Mouse (Mus musculus): ENCODE results near the gene Mrm3.
"Not testable (repeated sequence)": the region's sequence is repeated elsewhere in the genome, so short reads cannot be mapped to it uniquely, and the experiment has no call there.

Gene Mrm3

GRCm38 (mm10) chr11:76242901-76243810 is at the start of gene Mrm3, which contains the start of gene Glod4:
Mrm3 (plus strand) TSS chr11:76243715.
Glod4 (minus strand) TSS chr11:76243725.
- in situ Hi-C loops (cut with MboI, MseI) = no loop called here

- in situ Hi-C loops (cut with MboI, MseI) = no loop called here
Measured at GRCm38 (mm10) chr11:76196275-76196976, 47.1 kb upstream of the Mrm3 start.

GRCm38 (mm10) chr11:76196977-76197469 is 46.5 kb upstream of the Mrm3 start:
- in situ Hi-C loops (cut with MboI, MseI) = no loop called here

GRCm38 (mm10) chr11:76201761-76202674 is 41.5 kb upstream of the Mrm3 start:
- in situ Hi-C loops (cut with MboI, MseI) = no loop called here

- in situ Hi-C loops (cut with MboI, MseI) = no loop called here
Measured at GRCm38 (mm10) chr11:76206793-76207192, 36.7 kb upstream of the Mrm3 start.

- in situ Hi-C loops (cut with MboI, MseI) = no loop called here
Measured at GRCm38 (mm10) chr11:76210228-76210985, 33.1 kb upstream of the Mrm3 start.

- in situ Hi-C loops (cut with MboI, MseI) = not testable (repeated sequence)
Measured at GRCm38 (mm10) chr11:76211595-76211994, 31.9 kb upstream of the Mrm3 start.

GRCm38 (mm10) chr11:76213841-76214240 is 29.7 kb upstream of the Mrm3 start:
- in situ Hi-C loops (cut with MboI, MseI) = no loop called here

- in situ Hi-C loops (cut with MboI, MseI) = no loop called here
Measured at GRCm38 (mm10) chr11:76215011-76215410, 28.5 kb upstream of the Mrm3 start.

- in situ Hi-C loops (cut with MboI, MseI) = no loop called here
Measured at GRCm38 (mm10) chr11:76216049-76216540, 27.4 kb upstream of the Mrm3 start.

GRCm38 (mm10) chr11:76216681-76217389 is 26.7 kb upstream of the Mrm3 start:
- in situ Hi-C loops (cut with MboI, MseI) = no loop called here

GRCm38 (mm10) chr11:76217390-76217800 is 26.1 kb upstream of the Mrm3 start, which contains the start of the genes Dbil5 and Gemin4:
Dbil5 (plus strand) TSS chr11:76217608.
Gemin4 (minus strand) TSS chr11:76217664.
- in situ Hi-C loops (cut with MboI, MseI) = no loop called here

- in situ Hi-C loops (cut with MboI, MseI) = no loop called here
Measured at GRCm38 (mm10) chr11:76224631-76225030, 18.9 kb upstream of the Mrm3 start.

- in situ Hi-C loops (cut with MboI, MseI) = no loop called here
Measured at GRCm38 (mm10) chr11:76225051-76225450, 18.5 kb upstream of the Mrm3 start.

- in situ Hi-C loops (cut with MboI, MseI) = no loop called here
Measured at GRCm38 (mm10) chr11:76236136-76236535, 7.4 kb upstream of the Mrm3 start.

- in situ Hi-C loops (cut with MboI, MseI) = no loop called here
Measured at GRCm38 (mm10) chr11:76239750-76240149, 3.8 kb upstream of the Mrm3 start.

- in situ Hi-C loops (cut with MboI, MseI) = no loop called here
Measured at GRCm38 (mm10) chr11:76243811-76244546, 464 bp downstream of the Mrm3 start.

GRCm38 (mm10) chr11:76246439-76246838 is 2.9 kb downstream of the Mrm3 start:
- in situ Hi-C loops (cut with MboI, MseI) = no loop called here

GRCm38 (mm10) chr11:76247239-76247638 is 3.7 kb downstream of the Mrm3 start:
- in situ Hi-C loops (cut with MboI, MseI) = no loop called here

Measured in T-helper 2 cell (primary cell).